Mouse (Mus musculus) gonadal fat pad, adult 2 months (tissue): ENCODE measurements around the gene Gk5. TPM values are rescaled to one million over a fixed set of nuclear protein-coding genes. Genes with fewer than 3 reads are reported as not detected.

Experiments
- DNase-seq: peaks from one replicate; pipeline ENCODE4 v3.0.0-alpha.2; 2012; ENCODE audit warnings: low read depth
- polyA plus RNA-seq: library from polyadenylated mRNA; depleted of rRNA; stranded (reverse); fragments of >200 nt; gene quantifications from 2 replicates; pipeline ENCODE4 v1.2.3, GENCODE M21; 2012; rRNA removed

Gk5 gene
- polyA plus RNA-seq, 1 experiment: 11.7 TPM

DNA sequence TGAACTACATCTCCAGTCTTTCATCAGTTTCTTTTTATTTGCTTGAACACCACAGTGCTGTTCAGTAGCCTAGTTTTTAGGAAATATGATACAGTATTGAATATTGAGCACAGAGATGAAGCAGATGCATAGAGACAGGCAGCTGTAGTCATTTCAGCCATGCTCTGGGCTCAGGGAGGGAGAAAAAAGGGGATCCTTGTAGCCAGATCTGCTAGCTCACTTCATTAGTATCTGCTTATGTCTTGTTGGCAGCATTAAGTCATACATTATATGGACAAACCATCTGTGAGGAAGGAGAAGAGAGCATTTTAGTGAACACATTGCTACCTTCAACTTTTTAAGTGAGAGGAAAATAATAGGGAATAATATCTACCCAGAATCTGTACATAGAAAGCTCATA is 101.3 kb downstream of the Gk5 start:
- DNase-seq: no peak

DNA sequence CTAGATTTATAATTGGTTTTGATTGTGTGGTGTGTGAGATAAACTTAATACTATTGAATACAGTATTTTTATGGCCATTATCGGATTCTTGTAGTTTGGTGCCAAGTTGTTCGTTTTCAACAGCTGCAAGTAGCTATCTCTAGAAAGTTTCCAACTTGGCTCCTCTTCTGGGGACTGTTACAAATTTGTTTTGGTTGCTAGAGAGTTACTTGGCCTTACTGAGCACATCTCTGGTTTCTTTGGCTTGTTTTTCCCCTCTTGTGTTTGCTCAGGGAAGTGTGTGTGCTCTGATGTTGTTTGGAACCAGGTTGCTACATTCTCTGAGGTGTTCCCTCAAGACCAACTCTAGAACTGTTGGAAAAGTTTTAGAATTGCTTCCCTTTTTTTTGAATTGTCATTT is 104.1 kb downstream of the Gk5 start:
- DNase-seq: no peak

DNA sequence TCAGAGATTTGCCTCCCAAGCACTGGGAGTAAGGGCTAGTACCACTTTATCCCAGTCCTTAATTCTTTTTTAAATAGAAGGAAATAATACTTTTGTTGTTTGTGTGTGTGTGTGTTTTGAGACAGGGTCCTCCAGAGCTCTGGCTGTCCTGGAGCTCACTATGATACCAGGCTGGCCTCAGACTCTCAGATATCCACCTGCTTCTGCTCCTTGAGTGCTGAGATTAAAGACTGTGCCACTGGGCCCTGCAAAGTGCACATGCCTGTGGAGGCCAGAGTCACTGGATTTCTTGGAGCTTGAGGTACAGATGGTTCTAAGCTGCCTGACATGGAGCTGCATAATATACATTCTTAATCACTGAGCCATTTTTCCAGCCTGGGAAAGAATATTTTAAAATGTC is 109.1 kb downstream of the Gk5 start:
- DNase-seq: no peak

DNA sequence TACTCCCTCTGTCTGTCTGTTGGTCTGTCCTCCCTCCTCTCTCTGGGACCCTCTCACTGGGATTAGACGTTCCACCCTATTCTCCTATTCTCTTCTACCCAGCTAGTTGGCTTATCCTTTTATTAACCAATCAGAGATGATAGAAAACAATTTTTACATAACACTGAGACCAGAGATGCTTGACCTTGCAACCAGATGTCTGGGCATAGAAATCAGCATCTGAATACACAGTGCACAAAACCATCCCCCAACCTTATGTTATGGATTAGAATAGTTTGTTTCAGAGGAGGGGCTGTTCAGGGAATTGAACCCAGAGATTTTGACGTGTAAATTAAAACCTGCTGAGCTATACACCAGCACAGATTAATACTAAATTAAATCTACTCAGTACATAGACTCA is 111.1 kb downstream of the Gk5 start:
- no peak for DNase-seq

Other genes with a start within 250 kb of the Gk5 start
- gene Xrn1, start 164.6 kb upstream of the Gk5 start, polyA plus RNA-seq: 5.0 and 5.1 TPM in 2 replicates
- gene Tfdp2, start 76.9 kb downstream of the Gk5 start, polyA plus RNA-seq: 11.0 and 16.2 TPM in 2 replicates
- gene Atp1b3, start 245.1 kb downstream of the Gk5 start, polyA plus RNA-seq: 61.9 and 90.7 TPM in 2 replicates